Mouse (Mus musculus) G1E (cell line): ENCODE measurements around the gene Ifit1bl1. TPM values are rescaled to one million over a fixed set of nuclear protein-coding genes. Genes with fewer than 3 reads are reported as not detected.
A peak's percentile ranks its signal among the peaks of the same experiment; 100 is the strongest.
"Not testable (repeated sequence)": the region's sequence is repeated elsewhere in the genome, so short reads cannot be mapped to it uniquely, and the experiment has no call there.

Experiments
- ATAC-seq: 2 replicates; pipeline ENCODE4 v1.8.0; 2016; ENCODE audit warnings: mild to moderate bottlenecking; ENCODE audit not compliant: insufficient number of reproducible peaks, poor library complexity, low FRiP score, severe bottlenecking; ENCODE audit errors: extremely low read depth
- DNase-seq: peaks from one replicate; pipeline ENCODE4 v3.0.0; 2012; ENCODE audit warnings: low spot score
- H3K27me3 ChIP-seq: 2 replicates; pipeline ENCODE4 v1.6.1; 2012; ENCODE audit warnings: mild to moderate bottlenecking, low read length, inconsistent platforms; ENCODE audit not compliant: insufficient read depth
- H3K36me3 ChIP-seq: replicated peaks from 2 replicates; pipeline ENCODE3; 2012; ENCODE audit warnings: mild to moderate bottlenecking, inconsistent platforms
- H3K4me1 ChIP-seq: 2 replicates; pipeline ENCODE4 v1.6.1; 2012; ENCODE audit warnings: low read depth, low read length, inconsistent platforms, mixed read lengths; ENCODE audit not compliant: insufficient read depth
- H3K4me3 ChIP-seq: 2 replicates; pipeline ENCODE4 v1.5.1; 2012; ENCODE audit warnings: low read depth, mild to moderate bottlenecking, inconsistent platforms, low read length, moderate library complexity, mixed read lengths
- H3K9me3 ChIP-seq: replicated peaks from 2 replicates; pipeline ENCODE4 v1.6.1; 2012; ENCODE audit warnings: inconsistent platforms
- CTCF ChIP-seq: IDR thresholded peaks from 2 replicates; pipeline ENCODE4 v1.5.1; 2012; ENCODE audit warnings: low read depth, low read length, inconsistent platforms, mixed read lengths
- GATA1 ChIP-seq: IDR thresholded peaks from 2 replicates; pipeline ENCODE4 v1.6.1; 2012; ENCODE audit warnings: borderline replicate concordance, low read length, inconsistent platforms, mixed read lengths
- GATA2 ChIP-seq: IDR thresholded peaks from 2 replicates; pipeline ENCODE4 v1.6.1; 2012; ENCODE audit warnings: low read depth, low read length, inconsistent platforms, borderline replicate concordance
- POLR2AphosphoS5 ChIP-seq: IDR thresholded peaks from 2 replicates; pipeline ENCODE4 v1.6.1; 2012; ENCODE audit warnings: low read depth, low read length, inconsistent platforms; ENCODE audit not compliant: insufficient replicate concordance
- TAL1 ChIP-seq: conservative IDR thresholded peaks from 2 replicates; pipeline ENCODE4 v1.6.1; 2012; ENCODE audit warnings: low read depth, low read length, inconsistent platforms, mixed read lengths
- polyA plus RNA-seq: library from polyadenylated mRNA; stranded (reverse); fragments of >175 nt; gene quantifications from 2 replicates; pipeline ENCODE4 v1.2.3, GENCODE M21; 2012
- total RNA-seq, 2 experiments: library from RNA; stranded (forward) in 1 of 2; stranded (reverse) in 1 of 2; fragments of 200-1000 nt in 1 of 2; fragments of >200 nt in 1 of 2; fragmentation: Nextera tagmentation in 1 of 2; gene quantifications; 2 replicates each; pipeline ENCODE4 v1.2.3; 2014 to 2017

Gene Ifit1bl1
- total RNA-seq (2014; fragmentation: Nextera tagmentation) (not detected in 2 replicates), total RNA-seq (2017) (0.44 TPM in 1 of 2 replicates, not detected in the other), polyA plus RNA-seq (not detected in 2 replicates)

- H3K4me1 ChIP-seq, H3K9me3 ChIP-seq, DNase-seq, ATAC-seq, H3K36me3 ChIP-seq, H3K27me3 ChIP-seq, H3K4me3 ChIP-seq: not testable (repeated sequence)
Measured at GRCm38 (mm10) chr19:34601888-34602287, at the start of gene Ifit1bl1. Ifit1bl1 (minus strand) TSS chr19:34601956.

GRCm38 (mm10) chr19:34650997-34651396, 49.2 kb upstream of the Ifit1bl1 start:
- Histone ChIP-seq H3K9me3 (no peaks in the 10 kb centered on the region), H3K27me3 (peaks cover 19% of the 10 kb centered on the region; the same call in 1 of the 2 replicates), H3K36me3 (no peaks in the 10 kb centered on the region), H3K4me1 (peaks cover 13% of the 10 kb centered on the region), H3K4me3 (no peak overlapping the region)
- no peak for ATAC-seq
- DNase-seq: no peak
- TF ChIP-seq CTCF: no peak
- no peak for TF ChIP-seq TAL1
- TF ChIP-seq GATA1: no peak
- no peak for TF ChIP-seq POLR2AphosphoS5
- no peak for TF ChIP-seq GATA2

- no peak for TF ChIP-seq TAL1
- TF ChIP-seq GATA2: no peak
- no peak for TF ChIP-seq POLR2AphosphoS5
- TF ChIP-seq GATA1: no peak
- no peak for TF ChIP-seq CTCF
- peaks cover 20% of the 10 kb centered on the region for H3K27me3 ChIP-seq
- no peak overlapping the region for H3K4me3 ChIP-seq
- ATAC-seq (no peak), DNase-seq (no peak)
- H3K9me3 ChIP-seq: no peaks in the 10 kb centered on the region
- H3K36me3 ChIP-seq: no peaks in the 10 kb centered on the region
- H3K4me1 ChIP-seq: peaks cover 5% of the 10 kb centered on the region
Measured at GRCm38 (mm10) chr19:34650276-34650675, 48.5 kb upstream of the Ifit1bl1 start.

GRCm38 (mm10) chr19:34647630-34648029, 45.9 kb upstream of the Ifit1bl1 start:
- not testable (repeated sequence) for ATAC-seq, H3K4me1 ChIP-seq, H3K4me3 ChIP-seq, H3K36me3 ChIP-seq, H3K9me3 ChIP-seq, DNase-seq
- peaks cover 20% of the 10 kb centered on the region for H3K27me3 ChIP-seq

- Histone ChIP-seq H3K9me3 (no peaks in the 10 kb centered on the region), H3K36me3 (no peaks in the 10 kb centered on the region)
- DNase-seq: no peak
Measured at GRCm38 (mm10) chr19:34642616-34643015, 40.9 kb upstream of the Ifit1bl1 start.

GRCm38 (mm10) chr19:34640623-34641022, 38.9 kb upstream of the Ifit1bl1 start, which contains the start of the genes Ifit1bl2 and Ifit1:
Ifit1bl2 (minus strand) TSS chr19:34640743.
Ifit1 (plus strand) TSS chr19:34640871.
- Histone ChIP-seq H3K9me3 (no peaks in the 10 kb centered on the region), H3K36me3 (no peaks in the 10 kb centered on the region), H3K27me3 (peaks cover 9% of the 10 kb centered on the region; the same call in 1 of the 2 replicates), H3K4me3 (no peak within 1 kb of the TSS), H3K4me1 (0 out of 2 replicates have a peak, but pooled peaks cover 5% of the 10 kb centered on the region)
- no peak for DNase-seq
- ATAC-seq: no peak
- TF ChIP-seq POLR2AphosphoS5 (no peak), CTCF (no peak), GATA2 (no peak)

More at GRCm38 (mm10) chr19:34642616-34643015, 40.9 kb upstream of the Ifit1bl1 start:
- H3K4me3 ChIP-seq: no peak overlapping the region
- H3K27me3 ChIP-seq: peaks cover 15% of the 10 kb centered on the region
- H3K4me1 ChIP-seq: 0 out of 2 replicates have a peak, but pooled peaks cover 5% of the 10 kb centered on the region
- no peak for ATAC-seq
- TF ChIP-seq GATA2 (no peak), POLR2AphosphoS5 (no peak), CTCF (no peak), GATA1 (no peak)

GRCm38 (mm10) chr19:34636933-34637557, 35.3 kb upstream of the Ifit1bl1 start:
- Histone ChIP-seq H3K4me1 (0 out of 2 replicates have a peak, but pooled peaks cover 5% of the 10 kb centered on the region), H3K36me3 (no peaks in the 10 kb centered on the region), H3K9me3 (no peaks in the 10 kb centered on the region), H3K27me3 (peaks cover 8% of the 10 kb centered on the region; the same call in 1 of the 2 replicates), H3K4me3 (no peak overlapping the region)
- DNase-seq (no peak), ATAC-seq (no peak)
- TF ChIP-seq TAL1 (no peak), POLR2AphosphoS5 (no peak), CTCF (peak; percentile 57), GATA1 (no peak), GATA2 (no peak)
